Mouse (Mus musculus) cerebellum, adult 2 months (tissue): ENCODE measurements around the gene Fam240b. TPM values are rescaled to one million over a fixed set of nuclear protein-coding genes. Genes with fewer than 3 reads are reported as not detected.

Source experiments
- DNase-seq, 2 experiments: peaks; one replicate each; pipeline ENCODE4 v3.0.0; 2021
- H3K27ac ChIP-seq: fragments of 200-500 bp; 2 replicates; pipeline ENCODE4 v1.5.1; 2012; ENCODE audit warnings: low read length, control low read depth, inconsistent platforms; ENCODE audit not compliant: insufficient read depth
- H3K27me3 ChIP-seq: fragments of 200-500 bp; 2 replicates; pipeline ENCODE4 v1.6.1; 2012; ENCODE audit warnings: inconsistent platforms, mild to moderate bottlenecking, low read length, moderate library complexity; ENCODE audit not compliant: control insufficient read depth, insufficient read depth
- H3K4me1 ChIP-seq: fragments of 200-500 bp; 2 replicates; pipeline ENCODE4 v1.6.1; 2011; ENCODE audit warnings: low read length; ENCODE audit not compliant: control insufficient read depth, insufficient read depth
- H3K4me3 ChIP-seq: fragments of 200-500 bp; replicated peaks from 2 replicates; pipeline ENCODE3; 2011; ENCODE audit warnings: mild to moderate bottlenecking, low read depth, low read length, control low read depth; ENCODE audit not compliant: insufficient read depth
- CTCF ChIP-seq: fragments of 200-500 bp; IDR thresholded peaks from 2 replicates; pipeline ENCODE4 v1.5.1; 2011; ENCODE audit warnings: low read depth, mild to moderate bottlenecking, control low read depth, low read length, moderate library complexity, borderline replicate concordance; ENCODE audit not compliant: insufficient read depth
- POLR2A ChIP-seq: fragments of 200-500 bp; IDR thresholded peaks from 2 replicates; pipeline ENCODE4 v1.6.1; 2011; ENCODE audit warnings: low read length, control low read depth, borderline replicate concordance; ENCODE audit not compliant: insufficient read depth
- WGBS: fragments of 180-500 bp; shearing (Covaris S2); methylation state at CpG from one replicate; pipeline ENCODE4 v1.1.7; 2018; 5-methylcytosine and 5-hydroxymethylcytosine counted together
- polyA plus RNA-seq: library from polyadenylated mRNA; depleted of rRNA; stranded (reverse); fragments of >200 nt; gene quantifications from 2 replicates; pipeline ENCODE4 v1.2.3, GENCODE M21; 2012

Fam240b gene
- polyA plus RNA-seq, 1 experiment = not detected

DNA sequence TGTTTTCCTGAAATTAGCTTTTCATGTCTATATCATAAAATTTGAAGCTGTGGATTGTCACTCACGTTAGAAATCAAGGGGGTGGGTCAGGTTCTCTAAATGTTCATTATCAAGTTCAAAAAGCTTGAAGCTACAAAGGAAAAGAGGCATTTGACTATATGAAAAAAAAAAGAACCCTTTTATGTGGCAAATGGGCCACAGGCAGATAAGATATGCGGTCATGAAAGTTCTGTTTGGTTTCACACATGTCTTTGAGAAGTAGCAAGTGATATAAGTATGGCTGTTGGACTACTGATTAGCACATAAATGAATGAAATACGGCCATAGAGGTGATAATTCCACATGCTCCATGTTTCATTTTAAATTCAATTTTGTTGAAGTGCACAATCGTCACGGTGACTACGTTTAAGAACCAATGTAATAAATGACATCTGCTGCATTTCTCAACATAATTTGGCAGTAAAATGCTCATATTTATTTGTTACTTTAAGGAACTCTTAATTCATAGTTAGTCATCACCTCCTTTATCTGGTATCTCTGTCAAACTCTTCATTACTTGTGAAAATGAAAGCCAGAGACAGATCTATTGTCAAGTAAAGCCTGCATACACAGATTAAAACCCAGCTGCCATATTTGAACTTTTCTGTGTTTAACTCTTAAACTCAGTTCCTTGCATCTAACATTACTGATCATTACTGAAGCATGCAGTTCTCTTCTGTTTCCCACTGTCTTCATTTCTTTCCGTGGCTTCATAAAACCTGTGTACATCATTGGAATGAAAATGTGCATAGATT is 47.4 kb downstream of the Fam240b start:
- no peak for TF ChIP-seq CTCF
- no peak for TF ChIP-seq POLR2A
- DNase-seq = no peak
- no peak overlapping the region for H3K4me3 ChIP-seq
- no peak overlapping the region for H3K27ac ChIP-seq
- 85% methylated on average over 7 of the region's 7 CpGs for WGBS
- H3K4me1 ChIP-seq = no peaks in the 10 kb centered on the region
- no peaks in the 10 kb centered on the region for H3K27me3 ChIP-seq

DNA sequence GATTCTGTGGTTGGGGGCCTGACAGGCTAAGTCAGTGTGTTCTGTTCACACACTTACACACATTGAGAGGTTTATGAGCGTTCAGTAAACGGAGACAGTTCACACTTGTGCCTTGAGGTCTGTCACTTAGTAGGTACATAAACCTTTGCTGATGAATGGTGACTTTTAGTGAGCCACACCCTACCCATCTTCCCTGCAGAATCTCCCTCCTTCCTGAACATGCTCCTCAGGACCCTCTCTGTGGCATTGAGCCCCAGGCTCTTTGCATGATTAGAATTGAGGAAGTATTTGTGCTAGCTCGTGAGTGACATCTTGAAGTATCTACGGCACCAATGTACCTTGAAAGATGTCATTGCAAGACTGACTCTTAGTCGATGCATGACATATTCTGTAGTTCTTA is 48.9 kb downstream of the Fam240b start:
- no peaks in the 10 kb centered on the region for H3K27me3 ChIP-seq
- H3K27ac ChIP-seq = no peak overlapping the region
- TF ChIP-seq POLR2A (no peak), CTCF (no peak)
- H3K4me1 ChIP-seq = no peaks in the 10 kb centered on the region
- no peak overlapping the region for H3K4me3 ChIP-seq
- WGBS = 91% methylated on average over 5 of the region's 5 CpGs
- no peak for DNase-seq

DNA sequence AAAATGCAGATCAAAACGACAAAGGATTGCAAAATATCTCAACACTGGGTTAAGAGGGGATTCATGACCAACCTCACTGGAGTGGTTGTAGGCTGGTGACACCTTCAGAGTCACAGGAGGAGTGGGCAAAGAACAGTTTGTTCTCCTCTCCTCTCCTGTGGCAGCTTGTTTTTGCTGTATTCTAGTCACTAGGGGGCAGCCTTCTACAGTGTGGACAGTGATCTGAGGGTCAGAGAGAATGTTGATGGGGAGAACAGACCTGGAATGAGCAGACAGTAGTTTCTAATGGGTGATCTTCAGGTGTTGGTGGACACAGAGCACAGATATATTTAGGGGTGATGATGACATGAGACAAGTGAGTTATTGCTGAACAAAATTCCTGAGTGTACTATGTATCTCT is 49.6 kb downstream of the Fam240b start:
- H3K27ac ChIP-seq = no peak overlapping the region
- H3K4me3 ChIP-seq = no peak overlapping the region
- peak in 1 of 2 experiments; percentile 30 for DNase-seq
- WGBS = 0% methylated on average over 1 of the region's 1 CpGs
- H3K27me3 ChIP-seq = no peaks in the 10 kb centered on the region
- peak; percentile 68 for TF ChIP-seq CTCF
- no peak for TF ChIP-seq POLR2A
- H3K4me1 ChIP-seq = no peaks in the 10 kb centered on the region

DNA sequence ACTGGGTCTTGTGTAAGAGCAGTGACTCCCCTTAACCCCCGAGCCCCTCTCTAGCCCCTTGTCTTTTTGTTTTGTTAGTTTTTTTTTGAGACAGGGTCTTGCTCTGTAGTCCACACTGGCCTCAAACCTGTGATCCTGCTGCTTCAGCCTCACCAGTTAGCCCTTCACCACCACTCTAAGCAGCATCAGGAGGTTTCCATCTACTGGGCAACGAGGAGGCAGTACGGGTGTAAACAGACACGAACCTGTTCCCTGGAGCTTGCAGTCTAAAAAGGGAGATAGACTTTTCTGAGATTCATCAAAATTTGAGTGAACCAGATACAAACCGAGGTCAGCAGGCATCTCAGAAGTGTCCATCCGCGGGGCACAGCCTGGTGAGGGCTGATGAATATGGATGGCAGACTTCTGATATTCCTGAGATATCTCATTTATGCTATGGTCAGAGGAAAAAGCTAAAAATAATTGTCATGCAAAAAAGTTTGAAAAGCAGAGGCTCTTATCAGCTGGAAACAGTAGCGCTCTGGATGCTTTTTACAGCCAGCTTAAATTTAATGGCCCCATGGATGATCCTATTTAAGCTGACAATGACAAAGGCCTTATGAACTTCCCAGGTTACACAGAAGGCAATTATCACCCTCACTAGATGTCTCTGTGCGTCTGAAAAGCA is 52.2 kb downstream of the Fam240b start:
- H3K4me1 ChIP-seq = no peaks in the 10 kb centered on the region
- no peak overlapping the region for H3K27ac ChIP-seq
- H3K4me3 ChIP-seq = no peak overlapping the region
- WGBS = 76% methylated on average over 9 of the region's 9 CpGs
- H3K27me3 ChIP-seq = no peaks in the 10 kb centered on the region
- DNase-seq = no peak
- TF ChIP-seq CTCF (no peak), POLR2A (no peak)

DNA sequence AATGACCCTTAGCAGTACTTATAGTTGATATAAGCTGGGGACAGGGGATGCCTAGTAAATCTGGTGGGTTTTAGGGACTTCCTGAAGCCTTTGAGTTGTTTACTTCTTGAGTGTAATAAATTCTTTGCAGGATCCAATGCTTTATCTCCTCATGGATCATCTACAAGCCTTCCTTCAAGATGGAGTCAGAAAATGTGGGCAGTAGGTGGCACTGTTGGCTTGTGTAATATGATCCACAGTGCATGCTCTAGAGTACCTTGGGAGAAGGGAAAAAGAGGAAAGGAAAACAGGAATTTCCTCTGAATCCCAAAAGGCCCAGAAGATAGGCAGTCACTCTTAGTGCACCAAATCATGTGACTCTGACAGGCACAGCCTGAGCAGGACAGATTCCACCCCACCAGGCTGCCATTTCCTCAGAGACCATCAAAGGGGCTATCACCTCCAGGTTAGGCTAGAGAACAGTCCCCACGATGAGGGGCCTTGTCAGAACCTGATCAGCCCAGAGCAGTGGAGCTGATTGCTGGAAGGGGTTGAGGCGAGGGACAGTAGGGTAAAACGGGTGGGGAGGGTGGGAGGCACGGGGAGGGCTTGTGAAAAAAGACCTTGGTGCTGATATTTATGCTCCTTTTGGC is 54.2 kb downstream of the Fam240b start:
- Histone ChIP-seq H3K4me1 (no peaks in the 10 kb centered on the region), H3K27ac (no peak overlapping the region), H3K4me3 (no peak overlapping the region), H3K27me3 (no peaks in the 10 kb centered on the region)
- TF ChIP-seq POLR2A (no peak), CTCF (peak; percentile 38; the same call in 1 of the 2 replicates)
- peak; percentile 55 to 64 for DNase-seq
- 60% methylated on average over 4 of the region's 4 CpGs for WGBS

DNA sequence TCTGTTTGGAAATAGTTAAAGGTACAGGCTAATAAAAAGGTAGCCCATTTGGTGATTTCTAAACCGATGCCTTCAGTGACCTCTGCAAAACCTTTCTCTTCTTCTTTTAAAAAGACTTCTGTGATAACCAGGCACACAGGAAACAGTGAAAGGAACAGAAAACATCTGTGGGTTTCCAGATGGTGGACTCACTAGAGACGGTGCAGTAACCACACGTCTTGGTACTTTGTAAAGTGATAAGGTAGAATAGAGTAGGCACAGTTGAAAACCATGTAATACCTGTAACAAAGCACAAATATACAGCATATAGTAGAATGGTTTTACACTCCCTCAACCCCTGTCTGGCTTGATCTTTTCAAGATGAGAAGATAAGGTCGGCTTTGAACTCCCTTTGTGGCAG is 57.0 kb downstream of the Fam240b start:
- Histone ChIP-seq H3K4me3 (no peak overlapping the region), H3K4me1 (no peaks in the 10 kb centered on the region), H3K27me3 (no peaks in the 10 kb centered on the region), H3K27ac (no peak overlapping the region)
- DNase-seq = no peak
- 85% methylated on average over 4 of the region's 4 CpGs for WGBS
- TF ChIP-seq CTCF (no peak), POLR2A (no peak)

DNA sequence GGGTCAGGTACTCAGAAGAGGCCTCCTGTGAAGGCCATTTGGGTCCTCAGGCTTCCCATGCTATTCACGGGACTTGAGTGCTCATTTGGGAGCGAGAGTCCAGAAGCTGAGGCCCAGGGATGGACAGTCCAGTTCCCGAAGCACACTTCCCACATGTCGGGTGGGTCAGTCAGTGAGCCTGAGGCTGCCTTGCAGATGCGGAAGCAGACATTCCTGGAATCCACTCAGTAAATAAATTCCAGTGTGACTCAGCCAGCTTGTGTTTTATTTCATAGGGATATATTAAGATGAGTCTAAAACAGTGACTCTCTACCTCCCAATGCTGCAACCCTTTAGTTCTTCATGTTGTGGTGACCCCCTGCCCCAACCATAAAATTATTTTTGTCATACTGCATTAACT is 58.1 kb downstream of the Fam240b start:
- 83% methylated on average over 5 of the region's 5 CpGs for WGBS
- H3K4me3 ChIP-seq = no peak overlapping the region
- no peak for TF ChIP-seq POLR2A
- TF ChIP-seq CTCF = no peak
- no peaks in the 10 kb centered on the region for H3K4me1 ChIP-seq
- no peak for DNase-seq
- H3K27ac ChIP-seq = no peak overlapping the region
- no peaks in the 10 kb centered on the region for H3K27me3 ChIP-seq

DNA sequence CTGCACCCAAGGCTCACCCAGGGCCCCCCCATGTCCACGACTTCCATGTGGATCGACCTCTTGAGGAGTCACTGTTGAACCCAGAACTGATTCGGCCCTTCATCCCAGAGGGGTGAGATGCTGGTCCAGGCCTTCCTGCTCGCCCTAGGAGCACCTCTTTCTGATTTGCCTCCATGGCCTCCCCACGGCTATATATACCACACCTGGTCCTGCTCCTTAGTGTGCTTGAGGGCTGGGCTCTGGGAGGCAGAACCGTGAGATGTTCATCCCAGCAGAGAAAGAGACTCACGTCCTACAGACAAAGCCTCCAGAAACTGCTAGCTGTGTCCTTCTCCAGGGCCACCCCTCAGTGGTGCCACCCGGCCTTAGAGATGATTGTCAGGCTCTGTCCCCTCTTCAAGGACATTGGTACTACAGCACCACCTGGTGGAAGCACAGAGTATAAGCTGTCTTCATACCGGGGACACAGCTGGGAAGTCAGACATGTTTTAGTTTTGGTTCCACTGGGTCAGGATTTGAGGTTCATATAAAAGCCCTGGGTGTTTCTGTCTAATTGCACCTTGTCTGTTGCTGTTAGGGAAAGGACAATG is 58.6 kb downstream of the Fam240b start:
- Histone ChIP-seq H3K4me1 (no peaks in the 10 kb centered on the region), H3K4me3 (no peak overlapping the region), H3K27me3 (no peaks in the 10 kb centered on the region), H3K27ac (no peak overlapping the region)
- TF ChIP-seq CTCF = peak; percentile 88
- no peak for TF ChIP-seq POLR2A
- DNase-seq = peak; percentile 71
- WGBS = 44% methylated on average over 9 of the region's 9 CpGs
